Mouse (Mus musculus): ENCODE data around the gene Mical3. TPM values are rescaled to one million over a fixed set of nuclear protein-coding genes. Genes with fewer than 3 reads are reported as not detected.

Gene Mical3
- polyA plus RNA-seq, 1 experiment from 2014 or later: 15.3 TPM

GRCm38 (mm10) chr6:121054908-121055307, 75.9 kb downstream of the Mical3 start:
- no peak for DNase-seq (ENCODE audit: low spot score)

GRCm38 (mm10) chr6:121054340-121054739, 76.5 kb downstream of the Mical3 start:
- no peak for DNase-seq (ENCODE audit: low spot score)

GRCm38 (mm10) chr6:121053585-121054112, 77.2 kb downstream of the Mical3 start:
- no peak for DNase-seq (ENCODE audit: low spot score)

DNA sequence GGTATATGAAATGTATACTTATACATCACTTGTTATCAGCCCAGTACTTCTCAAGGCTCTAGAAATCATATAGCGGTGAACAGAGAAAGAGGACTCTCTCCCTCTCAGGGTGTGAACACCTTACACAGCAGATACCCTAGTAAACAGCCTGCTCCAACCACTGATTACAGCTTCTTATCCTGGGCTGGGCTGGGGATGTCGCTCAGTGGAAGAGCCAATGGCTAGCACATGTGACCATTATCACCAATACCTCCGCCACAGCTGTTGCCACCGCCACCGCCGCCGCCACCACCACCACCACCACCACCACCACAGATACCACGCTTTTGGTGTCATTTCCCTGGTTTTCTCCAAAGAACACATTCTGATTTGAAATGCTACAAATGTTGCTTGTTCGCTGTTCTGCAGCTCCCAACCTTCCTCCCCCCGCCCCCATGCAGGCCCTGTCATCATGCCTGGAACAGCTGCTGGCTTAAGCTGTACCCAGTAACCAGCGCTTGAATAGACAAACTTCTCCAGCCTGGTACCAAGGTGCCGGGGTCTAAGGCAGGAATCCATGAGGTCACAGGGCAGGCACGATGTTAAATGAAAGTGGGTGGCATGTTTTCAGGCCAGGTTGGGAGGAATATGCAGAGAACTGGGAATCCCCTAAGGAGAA, 78.7 kb downstream of the Mical3 start:
- DNase-seq (ENCODE audit: low spot score): no peak

GRCm38 (mm10) chr6:121051411-121051810, 79.4 kb downstream of the Mical3 start:
- DNase-seq (ENCODE audit: low spot score): no peak

GRCm38 (mm10) chr6:121048696-121049095, 82.1 kb downstream of the Mical3 start:
- DNase-seq (ENCODE audit: low spot score): no peak

- no peak for DNase-seq (ENCODE audit: low spot score)
These were observed 85.3 kb downstream of the Mical3 start for GRCm38 (mm10) chr6:121045345-121046080.

- DNase-seq (ENCODE audit: low spot score): no peak
These were observed 87.2 kb downstream of the Mical3 start for GRCm38 (mm10) chr6:121043434-121044189.

DNA sequence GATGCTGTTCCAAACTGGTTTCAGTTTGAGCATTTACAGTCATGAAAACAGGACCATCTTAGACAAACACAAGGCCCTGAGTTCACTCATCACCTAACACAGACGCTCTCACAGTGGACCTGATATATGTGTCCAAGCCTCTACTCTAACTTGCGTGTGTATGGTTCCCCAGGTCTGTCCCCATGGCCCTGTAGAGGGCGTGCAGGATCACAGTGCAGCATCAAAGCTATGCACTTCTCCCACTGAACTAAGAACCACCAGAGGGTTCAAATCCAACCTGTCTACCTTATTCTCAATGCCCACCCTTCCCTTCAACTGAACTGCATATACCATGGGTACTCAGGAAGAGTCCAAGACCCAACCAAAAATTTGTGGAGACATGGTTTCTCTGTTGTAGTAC, 91.1 kb downstream of the Mical3 start:
- DNase-seq (ENCODE audit: low spot score): no peak

DNA sequence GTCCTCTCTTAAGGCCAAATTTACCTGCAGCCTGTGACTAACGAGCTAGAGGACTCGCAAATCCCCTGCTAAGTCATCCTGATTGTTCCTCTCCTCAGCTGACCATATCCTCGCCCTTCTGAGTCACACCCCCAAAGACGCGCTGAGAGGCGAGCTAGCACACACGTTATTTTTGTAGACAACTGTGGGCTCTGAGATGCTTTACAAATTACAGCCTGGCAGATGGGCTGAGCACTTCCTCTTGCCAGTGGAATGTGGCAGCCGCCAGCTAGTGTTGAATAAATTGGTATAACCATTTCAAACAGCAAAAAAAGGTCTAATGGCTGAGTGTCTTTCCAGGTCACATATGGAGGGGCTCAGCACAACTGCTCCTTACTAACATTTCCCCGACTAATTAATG, 91.5 kb downstream of the Mical3 start:
- DNase-seq (ENCODE audit: low spot score): no peak

DNA sequence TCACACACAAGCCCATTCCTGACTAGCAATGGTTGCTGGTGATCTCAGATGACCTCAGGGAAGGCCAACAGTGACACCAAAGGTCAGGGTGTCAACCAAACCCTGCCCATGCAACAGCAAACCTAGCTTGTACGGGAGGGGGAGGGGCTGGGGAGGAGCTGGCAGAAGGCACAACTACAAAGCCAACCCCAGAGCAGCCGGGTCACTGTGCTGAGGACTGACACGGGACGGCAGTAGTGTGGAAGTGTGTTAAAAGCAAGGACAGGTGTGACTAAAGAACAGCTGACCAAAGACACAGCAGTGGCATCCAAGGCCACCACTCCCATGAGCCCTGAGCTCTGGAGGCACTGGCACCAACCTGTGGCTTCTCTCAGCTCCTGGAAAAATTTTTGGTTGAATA, 93.7 kb downstream of the Mical3 start:
- no peak for DNase-seq (ENCODE audit: low spot score)

GRCm38 (mm10) chr6:121035929-121036328, 94.9 kb downstream of the Mical3 start:
- no peak for DNase-seq (ENCODE audit: low spot score)

- DNase-seq (ENCODE audit: low spot score): no peak
These were observed 95.5 kb downstream of the Mical3 start for GRCm38 (mm10) chr6:121035268-121035667.

- no peak for DNase-seq (ENCODE audit: low spot score)
These were observed 97.5 kb downstream of the Mical3 start for GRCm38 (mm10) chr6:121033250-121033649.

- no peak for DNase-seq (ENCODE audit: low spot score)
These were observed 99.4 kb downstream of the Mical3 start for GRCm38 (mm10) chr6:121031370-121031769.

DNA sequence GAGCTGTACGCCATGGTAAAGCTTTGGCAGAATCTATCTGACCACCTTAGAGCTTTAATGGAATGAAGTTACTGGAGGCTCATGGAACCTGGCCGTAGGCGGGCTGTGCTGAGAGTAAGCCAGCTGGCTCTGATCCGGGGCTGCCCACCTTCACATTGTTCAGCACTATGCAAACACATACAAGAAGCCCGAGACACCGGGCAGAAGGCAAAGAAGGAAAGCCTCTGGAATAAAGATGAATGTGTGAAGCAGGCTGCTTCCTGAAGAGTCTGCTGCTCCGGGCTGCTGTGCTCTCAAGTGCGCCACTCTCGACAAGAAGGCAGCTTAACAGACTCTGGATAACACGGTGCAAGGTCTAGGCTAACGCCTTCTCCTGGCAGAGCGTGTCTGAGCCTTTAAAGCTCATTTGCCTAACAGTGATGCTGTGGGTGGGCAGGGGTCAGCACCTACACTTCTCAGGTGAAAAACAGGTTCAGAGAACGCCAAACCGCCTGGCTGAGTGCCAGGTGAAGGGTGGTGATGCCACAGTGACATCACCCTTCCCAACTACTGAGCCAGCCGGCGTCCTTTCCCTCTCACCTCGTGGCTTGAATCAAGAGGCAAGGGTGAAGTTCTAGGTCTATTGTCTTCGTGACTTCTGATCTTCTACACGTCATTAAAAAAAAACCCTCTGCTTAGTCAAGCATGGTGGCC, 100.8 kb downstream of the Mical3 start:
- DNase-seq (ENCODE audit: low spot score): no peak

DNA sequence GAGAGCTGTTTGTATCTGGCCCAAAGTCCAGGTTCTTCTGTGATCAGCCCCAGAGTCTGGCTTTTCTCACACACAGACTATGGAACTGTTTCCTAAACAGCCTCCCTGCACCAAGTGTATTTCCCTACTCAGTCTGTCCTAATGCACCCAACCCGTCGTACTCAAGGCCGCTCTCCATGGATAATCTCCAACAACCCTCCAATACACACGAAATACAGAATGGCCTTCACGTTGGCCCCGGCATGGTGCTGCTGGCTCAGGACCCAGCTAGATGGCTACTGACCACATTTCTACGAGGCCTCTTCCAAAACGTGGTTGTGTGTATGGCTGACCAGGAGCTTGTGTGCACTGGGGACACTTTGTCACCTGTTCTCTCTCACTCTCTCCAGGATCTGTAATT, 102.3 kb downstream of the Mical3 start:
- DNase-seq (ENCODE audit: low spot score): no peak

GRCm38 (mm10) chr6:121027314-121027713, 103.5 kb downstream of the Mical3 start:
- no peak for DNase-seq (ENCODE audit: low spot score)

DNA sequence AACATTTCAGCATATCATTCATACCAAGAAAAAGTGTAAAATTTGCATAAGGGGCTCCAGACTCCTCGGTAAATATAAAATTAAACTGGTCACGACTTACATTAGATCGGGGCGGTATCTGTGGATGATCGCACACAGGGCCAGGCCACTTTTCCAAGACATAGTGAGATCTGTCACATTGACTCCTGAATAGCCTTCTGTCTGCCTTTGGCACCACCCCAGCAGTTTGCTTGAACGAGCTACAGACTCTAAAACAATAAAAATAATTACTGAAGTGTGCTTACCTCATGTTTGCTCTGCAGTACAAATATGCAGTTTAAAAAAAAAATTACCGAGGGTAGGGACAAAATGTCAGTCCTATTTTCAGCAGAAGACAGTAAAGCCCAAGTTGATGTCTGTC, 103.9 kb downstream of the Mical3 start:
- DNase-seq (ENCODE audit: low spot score): no peak

GRCm38 (mm10) chr6:121026019-121026584, 104.7 kb downstream of the Mical3 start:
- no peak for DNase-seq (ENCODE audit: low spot score)

DNA sequence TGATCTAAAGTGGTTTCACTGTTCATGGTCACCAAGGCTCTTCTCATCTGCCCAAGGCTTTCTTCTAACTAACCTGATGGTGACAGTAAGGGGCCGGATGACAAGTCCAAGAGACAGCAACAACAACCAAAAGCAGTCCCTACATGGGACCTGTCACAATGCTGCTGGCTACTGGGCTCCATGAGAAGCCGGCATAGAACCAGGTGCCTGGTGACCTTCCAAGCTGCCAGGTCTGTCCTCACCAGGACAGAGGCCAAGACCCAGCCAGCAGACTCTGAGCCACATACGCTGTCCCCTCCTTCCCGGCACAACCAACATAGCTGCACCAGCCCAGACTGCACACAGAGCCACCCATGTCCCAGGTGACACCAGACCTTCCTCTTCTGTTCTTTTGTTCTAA, 112.7 kb downstream of the Mical3 start:
- no peak for DNase-seq (ENCODE audit: low spot score)
